Mouse (Mus musculus) embryo, embryonic 10 days (tissue): Measurements from ENCODE around the gene Rfx1.
A peak's percentile ranks its signal among the peaks of the same experiment; 100 is the strongest.

Experiments used
- DNase-seq: peaks from one replicate; pipeline ENCODE4 v3.0.0-alpha.2; 2015; ENCODE audit warnings: low spot score

Gene Rfx1

DNA sequence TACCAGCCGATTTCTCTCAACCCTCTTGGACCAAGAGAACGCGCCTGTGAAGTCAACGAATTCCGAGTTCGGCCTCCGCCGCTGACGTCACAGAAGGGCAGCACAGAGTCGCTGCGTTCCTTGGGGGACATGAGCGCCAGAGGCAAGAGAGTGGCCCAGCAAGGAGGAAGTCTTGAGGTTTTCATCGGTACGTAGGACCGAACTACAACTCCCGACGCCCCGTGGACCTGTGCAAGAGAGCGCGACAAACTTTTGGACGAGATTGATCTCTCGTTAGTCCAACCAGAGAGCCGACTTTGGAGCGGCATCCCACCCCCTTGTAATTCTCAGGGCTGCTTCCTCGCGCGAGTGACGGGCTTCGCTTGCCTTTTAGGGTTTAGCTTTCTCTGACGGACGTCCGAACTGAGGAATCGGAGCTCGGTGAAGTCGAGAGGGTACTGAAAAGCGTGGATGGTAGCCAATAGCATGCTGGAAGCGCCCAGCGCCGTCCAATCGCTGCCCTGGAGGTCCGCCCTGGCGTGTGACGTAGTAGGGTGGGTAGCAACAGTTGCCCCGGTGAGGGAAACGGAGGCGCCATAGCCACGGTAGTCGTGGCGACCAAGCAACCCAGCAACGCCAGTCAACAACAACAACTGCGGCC lies at the start of gene Rfx1:
Rfx1 (plus strand) TSS at position 544 of the 640 bp plus-strand sequence.
- DNase-seq = peak; percentile 100

DNA sequence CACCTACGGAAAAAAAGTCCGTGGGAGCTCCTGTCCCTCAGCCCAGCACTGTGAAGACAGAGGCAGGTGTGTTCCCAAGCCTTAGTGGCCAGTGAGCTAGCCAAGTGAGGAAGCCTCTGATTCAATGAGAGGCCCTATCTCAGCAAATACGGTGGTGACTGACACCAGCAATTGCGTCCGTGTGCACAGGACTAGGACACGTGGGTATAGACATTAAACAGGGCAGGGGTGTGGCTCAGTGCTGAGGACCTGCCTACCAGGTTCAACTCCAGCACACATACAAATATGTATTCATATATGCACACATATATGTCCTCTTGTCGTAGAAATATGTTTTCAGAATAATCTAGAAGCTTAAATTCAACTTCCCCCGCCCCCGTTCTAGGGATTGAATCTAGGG lies 46.9 kb upstream of the Rfx1 start:
- no peak for DNase-seq

DNA sequence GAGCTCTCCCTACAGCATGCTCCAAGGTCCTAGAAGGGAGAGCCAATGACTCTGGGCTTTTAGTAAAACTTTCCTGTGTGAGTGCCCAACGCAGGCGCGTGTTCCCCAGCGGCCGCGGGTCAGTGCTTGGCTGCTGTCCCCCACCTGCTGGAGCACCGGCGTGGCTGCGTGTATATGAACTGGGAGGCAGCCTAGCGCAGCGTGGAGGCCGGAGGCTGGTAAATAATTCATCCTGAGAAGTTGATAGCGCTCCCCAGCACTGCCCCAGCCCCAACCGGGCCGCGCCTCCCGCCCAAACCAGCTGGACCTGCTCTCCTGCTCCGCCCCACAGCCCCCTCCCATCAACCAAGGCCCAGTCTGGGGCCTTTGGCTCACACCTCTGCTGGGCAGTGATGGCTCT lies 45.5 kb upstream of the Rfx1 start, which contains the start of gene Palm3:
Palm3 (plus strand) TSS at position 376 of the 400 bp plus-strand sequence.
- peak; percentile 41 for DNase-seq

DNA sequence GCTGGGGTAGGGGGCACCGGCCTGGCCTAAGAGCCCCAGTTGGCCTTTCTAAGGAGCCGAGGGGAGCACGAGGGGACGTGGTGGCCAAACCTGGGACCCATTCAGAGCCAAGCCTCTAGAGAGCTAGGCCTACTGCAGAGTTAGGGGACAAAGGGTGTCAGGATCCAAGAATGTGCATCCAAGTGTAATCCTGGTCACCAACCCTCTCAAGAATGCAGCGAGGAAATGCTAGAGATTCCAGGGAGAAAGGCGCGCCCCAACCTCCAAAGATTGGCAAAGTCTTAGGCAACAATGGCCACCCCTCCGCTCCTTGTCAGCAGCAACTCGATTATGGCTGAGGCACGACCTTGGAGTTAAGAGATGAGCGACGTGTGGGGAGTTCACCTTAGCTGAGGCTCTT lies 45.1 kb upstream of the Rfx1 start:
- no peak for DNase-seq

DNA sequence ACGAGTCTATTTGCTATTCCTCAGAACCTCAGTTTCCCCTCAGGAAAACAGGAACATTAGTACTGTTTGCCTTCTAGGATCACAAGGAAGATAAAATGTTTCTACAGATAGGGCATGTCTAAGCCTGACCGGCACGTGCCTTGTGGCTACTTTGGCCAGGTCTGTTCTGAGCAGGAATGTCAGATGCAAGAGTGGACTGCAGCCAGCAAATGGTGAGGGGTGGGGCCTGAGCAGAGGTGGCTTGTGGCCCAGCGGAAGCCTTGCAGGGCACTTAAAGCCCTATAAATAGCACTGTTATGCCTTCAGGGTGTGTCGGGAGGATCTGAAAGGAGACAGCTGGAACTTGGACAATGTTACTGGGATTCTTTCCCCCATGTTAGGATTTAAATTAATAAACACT lies 43.5 kb upstream of the Rfx1 start:
- no peak for DNase-seq

DNA sequence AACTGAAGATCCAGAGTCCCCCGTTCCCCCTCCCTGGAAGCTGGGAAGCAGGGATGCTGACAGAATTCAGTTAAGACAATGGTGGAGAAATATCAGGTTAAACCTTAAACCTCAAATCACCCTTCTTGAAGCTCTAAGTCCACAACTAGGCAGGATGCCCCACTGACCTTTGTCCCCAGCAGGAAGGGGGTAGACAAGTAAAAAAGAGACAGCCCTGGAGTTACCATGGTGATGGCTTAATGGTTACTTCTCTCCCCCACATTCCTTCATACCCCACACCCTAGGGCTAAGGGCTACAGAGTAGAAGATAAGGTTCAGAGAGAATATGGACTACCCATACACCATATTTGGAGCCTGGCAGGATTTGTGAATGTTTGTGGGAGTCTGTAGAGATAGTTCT lies 43.0 kb upstream of the Rfx1 start:
- no peak for DNase-seq

DNA sequence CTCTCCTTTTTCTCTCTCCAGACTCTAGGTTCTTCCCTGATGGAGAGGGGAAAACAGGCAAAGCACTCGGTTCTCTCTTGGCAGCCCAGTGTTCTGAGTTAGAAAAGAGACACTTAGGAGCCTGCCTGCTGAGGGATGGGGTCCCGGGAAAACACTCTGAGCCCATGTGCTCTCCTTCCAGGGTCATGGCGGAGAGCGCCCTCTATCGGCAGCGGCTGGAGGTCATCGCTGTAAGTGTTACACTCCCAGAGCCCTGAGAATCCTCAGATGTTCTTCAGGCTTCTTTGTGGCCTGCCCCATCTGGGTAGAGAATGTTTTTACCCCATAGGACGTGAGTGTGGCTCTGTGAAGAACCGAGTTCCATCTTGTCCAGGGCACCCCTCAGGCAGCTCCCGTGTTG lies 42.5 kb upstream of the Rfx1 start:
- peak; percentile 90 for DNase-seq

DNA sequence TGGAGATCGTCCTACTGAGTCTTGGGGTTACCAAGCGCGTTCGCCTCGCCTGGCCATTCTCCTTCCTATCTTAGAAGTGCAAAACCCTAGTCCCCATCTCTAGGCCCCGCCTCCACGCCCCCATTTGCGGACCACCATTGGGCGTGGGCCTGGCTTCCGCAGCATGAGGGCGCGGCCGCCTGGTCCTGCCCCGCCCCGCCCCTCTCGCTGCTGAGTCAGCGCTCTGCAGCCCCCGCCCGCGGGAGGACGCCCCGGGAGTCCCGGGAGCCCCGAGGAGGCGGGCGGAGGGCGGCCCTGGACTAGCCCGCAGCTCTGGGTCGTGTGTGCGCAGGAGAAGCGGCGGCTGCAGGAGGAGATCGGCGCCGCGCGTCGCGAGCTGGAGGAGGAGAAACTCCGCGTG lies 40.8 kb upstream of the Rfx1 start:
- DNase-seq = peak; percentile 84

DNA sequence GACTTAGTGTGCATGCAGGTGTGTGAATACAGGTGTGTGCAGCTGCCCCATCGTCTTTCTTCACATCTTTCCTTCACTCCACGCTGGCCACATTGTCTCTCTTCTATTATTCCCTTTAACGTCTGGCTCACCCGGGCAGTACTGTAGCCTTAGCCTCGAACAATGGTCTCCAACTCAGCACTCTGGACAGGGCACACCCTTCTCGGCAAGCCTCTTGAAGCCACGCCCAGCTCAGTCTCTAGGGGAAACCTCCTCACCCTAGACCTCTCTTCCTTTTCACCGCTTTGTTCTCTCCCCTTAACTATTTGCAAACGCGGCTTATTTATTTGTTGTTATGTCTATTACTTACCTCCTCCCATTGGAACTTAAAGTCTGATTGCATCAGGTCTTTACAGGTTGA lies 39.2 kb upstream of the Rfx1 start:
- peak; percentile 65 for DNase-seq

DNA sequence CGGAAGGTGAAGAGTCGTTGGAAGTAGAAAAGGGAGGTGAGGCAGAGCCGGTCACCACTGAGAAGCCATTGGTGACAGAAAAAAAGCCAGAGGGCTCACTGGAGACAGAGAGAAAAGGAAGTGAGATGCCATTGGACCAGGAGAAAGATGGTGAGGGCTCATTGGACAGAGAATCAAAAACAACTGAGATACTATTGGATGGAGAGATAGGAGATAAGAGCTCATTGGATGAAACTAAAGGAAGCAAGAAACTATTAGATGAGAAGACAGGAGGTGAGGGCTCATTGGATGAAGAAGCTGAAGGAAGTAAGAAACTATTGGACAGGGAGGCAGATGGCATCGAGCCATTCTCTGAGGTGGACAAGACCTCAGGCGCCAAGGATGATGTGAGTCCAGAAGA lies 37.4 kb upstream of the Rfx1 start:
- DNase-seq = no peak

DNA sequence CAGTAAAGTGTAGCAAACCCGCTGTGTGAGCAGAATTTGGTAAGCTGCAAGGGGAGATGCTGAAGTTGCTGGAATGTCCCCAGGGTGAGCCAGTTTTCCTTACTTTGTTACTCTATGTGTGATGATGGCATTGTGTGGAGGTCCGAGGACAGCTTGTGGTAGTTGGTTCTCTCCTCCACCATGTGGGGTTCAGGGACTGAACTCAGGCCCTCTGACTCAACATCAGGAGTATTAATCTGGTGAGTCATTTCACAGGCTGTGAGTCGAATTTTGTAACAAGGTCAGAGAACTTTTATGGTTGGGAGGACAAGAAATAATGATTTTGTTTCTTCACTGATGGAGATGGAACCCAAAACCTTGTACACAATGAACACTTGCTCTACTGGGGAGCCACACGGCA lies 33.9 kb upstream of the Rfx1 start:
- no peak for DNase-seq

DNA sequence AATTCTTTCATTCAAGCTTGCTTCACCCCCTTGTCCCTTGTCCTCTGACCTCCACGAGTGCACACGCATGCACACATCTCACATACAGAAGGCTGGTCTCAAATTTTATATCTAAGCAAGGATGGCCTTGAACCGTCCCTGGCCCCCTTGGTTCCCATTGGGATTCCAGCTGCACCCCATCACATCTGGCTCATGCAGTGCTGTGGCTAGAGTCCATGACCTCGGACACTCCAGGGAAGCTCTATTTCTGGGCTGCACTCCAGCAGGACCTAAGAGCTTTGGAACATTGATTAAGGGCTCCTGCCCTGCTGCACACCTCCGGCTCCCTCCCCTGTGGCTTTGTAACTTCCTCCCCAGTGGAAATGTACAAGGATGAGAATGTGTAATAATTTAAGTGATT lies 28.6 kb upstream of the Rfx1 start:
- DNase-seq = no peak

DNA sequence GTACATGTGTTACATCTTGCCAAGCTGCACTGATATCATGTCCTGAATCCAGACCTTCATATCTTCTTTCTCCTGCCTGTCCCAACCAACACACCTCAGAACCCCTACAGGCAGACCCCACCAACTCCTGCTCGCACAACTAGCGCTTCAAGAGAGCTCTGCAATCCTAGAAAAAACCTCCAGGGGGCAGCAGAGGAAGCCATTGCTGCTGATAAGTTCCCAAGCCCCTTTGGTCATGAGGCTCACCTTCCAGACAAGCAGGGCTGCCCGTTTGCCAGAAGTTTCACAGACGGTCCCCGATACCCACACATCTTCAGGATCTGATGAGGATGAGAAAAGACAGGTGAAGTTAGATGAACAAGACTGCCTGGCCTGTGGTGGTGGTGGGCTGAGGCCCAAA lies 27.6 kb upstream of the Rfx1 start:
- DNase-seq = peak; percentile 76

DNA sequence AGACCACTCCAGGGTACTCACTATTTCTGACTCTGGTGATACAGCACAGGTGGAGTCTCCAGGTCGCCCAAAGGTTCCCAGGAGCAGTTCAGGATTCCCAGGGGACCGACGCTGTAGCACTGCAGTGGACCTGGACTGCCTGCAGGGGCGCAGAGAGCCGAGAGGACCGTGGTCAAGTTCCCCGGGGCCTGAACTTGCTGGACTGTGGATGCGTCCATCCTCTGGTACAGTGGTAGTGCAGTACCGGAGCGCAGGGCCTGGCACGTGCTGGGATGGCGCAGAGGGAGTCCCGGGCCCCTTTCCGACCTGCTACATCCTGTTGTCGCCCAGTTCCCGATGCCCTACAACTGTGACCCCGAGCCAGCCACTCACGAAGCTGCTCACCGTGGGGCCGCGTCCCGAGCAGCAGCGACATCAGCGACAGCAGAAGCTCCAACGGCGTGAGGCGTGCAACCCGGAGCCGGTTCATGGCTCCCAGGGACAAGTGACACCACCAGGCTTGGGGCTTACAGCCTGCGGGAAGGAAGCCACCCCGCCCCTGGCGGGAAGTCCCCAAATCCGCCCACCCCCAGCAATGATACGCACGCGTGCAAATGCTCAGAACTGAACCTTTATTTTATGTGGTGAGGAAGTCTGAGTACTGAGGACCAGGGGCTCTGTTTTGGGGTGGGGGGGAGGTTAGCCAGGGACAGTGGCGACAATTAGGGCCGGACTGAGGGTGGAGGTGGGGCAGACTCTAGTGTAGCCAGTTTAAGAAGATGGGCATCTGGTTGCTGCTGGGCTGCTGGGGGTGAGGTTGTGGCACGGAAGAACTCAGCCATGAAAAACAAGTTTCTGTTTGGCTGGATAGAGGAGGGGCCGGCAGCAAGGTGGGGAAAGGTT lies 24.3 kb upstream of the Rfx1 start, which contains the start of gene Il27ra:
Il27ra (minus strand) TSS at position 524 of the 882 bp plus-strand sequence.
- DNase-seq = peak; percentile 87

DNA sequence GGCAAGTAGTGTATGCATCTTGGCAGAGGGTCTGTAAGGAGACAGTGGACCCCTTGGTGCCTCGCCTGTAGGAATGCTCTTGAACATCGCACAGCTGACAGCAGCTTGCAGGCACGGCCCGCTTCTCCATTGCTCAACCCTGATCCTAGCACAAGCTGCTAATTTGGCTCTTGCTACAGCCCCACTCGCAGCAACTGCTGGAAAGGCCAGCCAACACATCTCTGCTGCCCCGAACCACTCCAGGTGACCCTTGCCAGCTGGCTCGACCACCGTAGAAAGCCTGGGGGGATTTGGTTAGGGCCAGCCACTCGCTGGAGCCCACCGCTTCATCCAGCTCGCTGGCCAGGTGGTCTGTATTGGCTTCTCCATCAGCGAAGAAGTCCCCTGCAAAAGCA lies 23.7 kb upstream of the Rfx1 start:
- DNase-seq = no peak

DNA sequence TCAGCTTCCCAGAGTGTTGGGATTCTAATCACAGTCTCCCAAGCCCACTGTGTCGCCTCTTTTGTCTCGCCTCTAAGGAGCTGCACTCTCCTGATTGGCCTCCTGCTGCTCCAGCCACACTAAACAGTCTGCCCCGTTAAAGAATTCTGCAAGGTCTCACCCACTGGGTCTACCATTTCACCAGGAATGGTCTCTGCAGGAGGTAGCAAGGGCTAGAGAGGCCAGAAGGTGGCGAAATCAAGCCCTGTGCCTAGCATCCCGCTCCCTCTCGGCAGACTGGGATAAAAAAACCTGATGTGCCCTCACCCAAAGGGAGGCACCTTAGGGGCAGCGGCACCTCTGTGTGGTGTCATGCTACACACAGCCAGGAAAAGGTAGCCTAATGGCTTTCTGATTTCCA lies 22.5 kb upstream of the Rfx1 start:
- DNase-seq = peak; percentile 18

DNA sequence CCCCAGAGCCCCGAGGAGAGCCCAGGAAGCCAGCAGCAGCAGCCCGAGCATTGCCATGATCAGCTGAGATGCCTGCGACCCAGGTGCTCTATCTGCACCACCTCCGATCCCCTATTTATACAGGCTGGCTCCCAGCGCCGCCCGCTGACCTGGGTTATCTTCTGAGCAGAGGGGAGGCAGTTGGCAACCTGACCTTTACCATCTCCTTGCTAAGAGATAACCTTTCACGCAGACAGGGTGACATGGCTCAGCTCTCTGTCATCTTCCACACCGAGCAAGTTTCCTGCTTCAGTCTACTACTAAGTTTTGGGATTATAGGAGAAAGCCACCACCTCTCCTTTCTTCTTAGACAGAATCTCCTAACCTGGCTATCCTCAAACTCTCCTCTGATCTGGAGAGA lies 21.7 kb upstream of the Rfx1 start, which contains the start of gene Rln3:
Rln3 (minus strand) TSS at position 101 of the 400 bp plus-strand sequence.
- DNase-seq = no peak

DNA sequence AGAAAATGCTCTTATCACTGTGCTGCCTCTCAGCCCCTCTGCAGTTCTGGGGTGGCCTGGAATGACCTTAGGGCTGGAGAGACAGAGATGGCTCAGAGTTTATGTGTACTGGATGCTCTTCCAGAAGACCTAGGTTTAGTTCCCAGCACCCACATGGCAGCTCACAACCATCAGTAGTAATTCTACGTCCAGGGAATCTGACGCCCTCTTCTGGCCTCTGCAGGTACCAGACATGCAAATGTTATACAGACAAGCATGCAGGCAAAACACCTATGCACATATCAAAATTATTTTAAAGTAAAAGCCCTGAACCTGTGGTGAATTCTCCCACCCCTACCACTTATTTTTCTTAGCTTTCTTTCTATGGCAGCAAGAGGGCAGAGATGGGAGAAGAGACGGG lies 20.1 kb upstream of the Rfx1 start:
- DNase-seq = no peak

DNA sequence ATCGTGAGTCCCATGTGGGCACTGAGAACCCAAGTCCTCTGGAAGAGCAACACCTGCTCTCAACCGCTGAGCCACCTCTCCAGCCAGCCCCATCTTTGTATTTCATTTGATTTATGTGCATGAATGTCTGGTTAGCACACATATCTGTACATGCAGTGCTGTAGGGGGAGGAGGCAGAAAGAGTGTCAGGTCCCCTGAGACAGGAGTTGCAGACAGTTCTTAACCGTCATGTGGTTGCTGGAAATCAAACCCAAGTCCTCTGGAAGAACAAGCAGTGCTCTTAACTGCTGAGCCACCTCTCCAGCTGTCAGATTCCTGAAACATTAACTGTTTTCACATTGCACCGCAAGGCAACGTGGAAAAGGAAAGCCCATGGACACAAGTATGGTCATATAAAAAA lies 18.5 kb upstream of the Rfx1 start:
- DNase-seq = no peak

DNA sequence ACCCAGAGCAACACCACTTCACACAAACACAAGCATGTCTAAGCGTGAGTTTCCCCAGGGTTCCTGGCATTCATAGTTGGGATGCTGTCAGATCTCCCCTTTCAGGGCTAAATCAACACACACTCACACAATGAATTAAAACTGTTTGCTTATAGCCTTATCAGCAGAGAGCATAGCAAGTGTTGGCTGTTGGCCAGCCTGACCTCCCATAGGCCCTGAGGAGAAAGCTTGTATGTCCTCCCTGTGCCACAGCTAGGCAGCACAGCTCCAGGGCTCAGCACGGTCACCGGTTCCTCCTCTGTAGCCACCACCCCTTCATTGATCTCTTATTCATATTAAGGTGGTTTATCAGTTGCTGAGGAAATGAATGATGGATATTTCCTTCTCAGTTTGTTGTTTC lies 13.9 kb upstream of the Rfx1 start:
- DNase-seq = no peak

DNA sequence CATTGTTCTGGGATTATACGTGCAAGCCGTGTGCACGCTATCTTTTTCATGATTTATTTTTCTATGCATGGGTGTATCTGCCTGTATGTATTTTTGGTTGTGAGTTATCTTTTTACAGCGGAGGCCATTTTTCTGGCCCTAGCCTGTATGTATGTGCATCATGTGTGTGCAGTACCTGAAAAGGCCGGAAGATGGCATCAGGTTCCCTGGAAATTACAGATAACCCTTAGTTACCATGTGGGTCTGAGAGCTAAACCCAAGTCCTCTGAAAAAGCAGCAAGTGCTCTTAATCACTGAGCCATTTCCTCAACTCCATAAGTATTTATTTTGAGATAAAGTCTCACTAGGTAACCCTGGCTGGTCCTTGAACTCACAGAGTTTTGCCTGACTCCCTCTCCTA lies 13.4 kb upstream of the Rfx1 start:
- DNase-seq = no peak

DNA sequence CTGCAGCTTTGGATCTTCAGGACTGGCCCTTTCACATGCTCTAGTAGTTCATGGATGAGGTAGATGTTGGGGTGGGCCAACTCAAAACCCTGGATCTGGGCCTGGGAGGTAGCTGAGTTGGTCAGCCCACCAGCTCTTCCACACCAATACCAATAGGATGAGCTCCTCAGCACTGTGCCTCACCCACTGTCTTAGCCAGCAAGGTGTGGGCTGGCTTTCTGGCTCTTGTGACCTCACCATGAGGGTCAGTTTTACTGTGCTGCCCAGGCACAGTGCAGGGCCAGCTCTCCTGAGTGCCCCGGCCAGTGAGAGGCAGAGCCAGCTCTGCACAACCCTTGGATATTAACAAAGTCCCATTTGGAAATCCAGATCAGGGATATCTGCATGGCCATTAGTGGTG lies 8.8 kb upstream of the Rfx1 start:
- no peak for DNase-seq

DNA sequence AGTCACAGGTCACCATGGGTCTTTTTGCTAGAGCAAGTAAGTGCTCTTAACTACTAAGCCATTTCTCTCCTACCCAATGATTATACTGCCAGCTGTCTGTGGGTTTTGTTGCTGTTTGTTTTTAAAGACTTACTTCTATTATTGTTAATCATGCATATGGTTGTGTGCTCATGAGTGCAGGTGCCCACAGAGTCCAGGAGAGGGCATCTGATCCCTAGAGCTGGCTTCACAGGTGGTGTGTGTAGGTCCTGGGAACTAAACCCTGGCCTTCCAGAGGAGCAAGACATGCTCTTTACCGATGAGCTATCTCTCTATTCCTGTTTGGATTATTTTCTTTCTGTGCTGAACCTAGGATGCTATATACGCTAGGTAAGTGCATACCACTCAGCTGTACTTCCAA lies 7.4 kb upstream of the Rfx1 start:
- DNase-seq = no peak

DNA sequence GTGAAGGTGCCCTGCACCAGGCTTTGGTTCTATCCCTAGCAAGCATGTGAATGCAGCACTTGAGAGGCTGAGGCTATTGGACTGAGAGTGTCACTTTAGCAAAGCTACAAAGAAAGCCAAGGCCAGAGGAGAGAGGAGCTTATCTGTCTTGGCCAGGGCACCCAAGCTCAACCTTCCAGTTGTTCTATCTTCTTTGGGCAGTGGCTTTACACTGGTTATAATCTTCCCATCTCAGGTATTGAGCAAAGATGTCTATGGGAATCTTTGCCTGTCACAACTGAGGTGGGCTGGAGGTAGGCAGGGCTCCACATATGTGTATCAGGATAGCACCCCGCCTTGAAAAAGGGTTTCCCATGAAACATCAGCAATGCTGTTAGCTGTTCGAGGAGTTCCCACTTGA lies 6.4 kb upstream of the Rfx1 start:
- DNase-seq = no peak
